Mouse (Mus musculus) layer of hippocampus, adult 2 months (tissue): ENCODE measurements around the gene Triobp. TPM values are rescaled to one million over a fixed set of nuclear protein-coding genes. Genes with fewer than 3 reads are reported as not detected.
"Not testable (repeated sequence)": the region's sequence is repeated elsewhere in the genome, so short reads cannot be mapped to it uniquely, and the experiment has no call there.

Experiments
- DNase-seq, 2 experiments: peaks; one replicate each; pipeline ENCODE4 v3.0.0; 2022; ENCODE audit warnings: low spot score in 2 of 2
- H3K27ac ChIP-seq: fragments of 200-600 bp; 2 replicates; pipeline ENCODE4 v1.8.1; 2022
- H3K4me3 ChIP-seq: fragments of 200-600 bp; 2 replicates; pipeline ENCODE4 v1.8.1; 2022; ENCODE audit warnings: mild to moderate bottlenecking
- CTCF ChIP-seq: fragments of 200-600 bp; conservative IDR thresholded peaks from 2 replicates; pipeline ENCODE4 v1.8.1; 2022; ENCODE audit warnings: antibody characterized with exemption, mild to moderate bottlenecking, moderate library complexity
- total RNA-seq, 2 experiments: library from RNA; stranded (reverse); gene quantifications; 2 replicates each; pipeline ENCODE4 v1.2.3; 2021

Triobp gene
- total RNA-seq, 2 experiments from 2014 or later = 10.0 to 13.4 TPM

DNA sequence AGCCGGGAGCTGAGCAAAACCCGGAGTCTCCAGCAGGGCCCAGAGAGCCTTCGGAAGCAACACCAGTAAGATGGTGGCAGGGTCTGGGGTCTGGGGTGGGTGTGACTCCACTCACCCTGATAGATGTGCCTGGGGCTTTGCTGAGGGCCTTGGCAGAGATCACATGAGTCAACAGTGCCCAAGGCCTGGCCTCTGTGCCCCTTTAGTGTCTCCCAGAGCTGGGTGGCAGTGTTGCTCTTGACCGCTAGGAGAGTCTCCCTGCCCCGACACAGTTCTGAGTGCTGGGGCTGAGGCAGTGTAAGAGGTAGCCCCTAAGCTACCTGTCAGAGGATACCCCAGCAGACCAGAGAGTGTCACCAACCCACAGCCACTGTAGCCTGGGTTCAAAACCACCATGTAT, 54.0 kb downstream of the Triobp start:
- TF ChIP-seq CTCF = no peak
- no peak overlapping the region for H3K27ac ChIP-seq

DNA sequence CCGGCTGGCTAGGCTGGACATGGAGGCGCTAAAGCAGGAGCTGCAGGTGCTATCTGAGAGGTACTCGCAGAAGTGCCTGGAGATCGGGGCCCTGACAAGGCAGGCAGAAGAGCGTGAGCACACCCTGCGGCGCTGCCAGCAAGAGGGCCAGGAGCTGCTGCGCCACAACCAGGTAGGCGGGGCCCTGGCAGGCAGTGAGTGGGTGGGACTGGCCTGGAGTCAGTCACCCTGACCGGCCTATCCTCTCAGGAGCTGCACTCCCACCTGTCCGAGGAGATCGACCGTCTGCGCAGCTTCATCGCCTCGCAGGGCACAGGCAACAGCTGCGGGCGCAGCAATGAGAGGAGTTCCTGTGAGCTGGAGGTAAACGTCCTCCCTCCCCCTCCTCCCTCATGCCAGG, 54.5 kb downstream of the Triobp start:
- no peak for DNase-seq

More for the DNA sequence above, 54.0 kb downstream of the Triobp start:
- no peak overlapping the region for H3K4me3 ChIP-seq
- no peak for DNase-seq

DNA sequence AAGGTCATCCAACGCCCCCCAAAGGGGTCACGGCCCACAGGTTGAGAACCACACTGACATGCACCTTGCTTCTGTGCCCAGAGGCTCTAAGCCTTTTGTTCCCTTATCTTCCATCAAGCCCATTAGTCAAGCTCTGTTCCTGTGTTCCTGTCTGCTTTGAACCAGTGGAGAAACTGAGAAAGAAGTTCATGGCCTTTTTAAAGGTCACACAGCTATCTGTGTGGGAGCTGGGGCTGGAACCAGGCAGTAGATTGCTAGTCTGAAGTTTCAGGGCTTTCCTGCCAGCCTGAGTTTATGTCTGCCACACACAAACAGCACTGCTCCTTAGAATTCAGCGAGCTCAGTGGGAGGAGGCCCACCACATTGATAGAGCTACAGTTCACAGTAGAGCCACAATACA, 55.6 kb downstream of the Triobp start:
- no peak for TF ChIP-seq CTCF
- no peak overlapping the region for H3K27ac ChIP-seq
- no peak overlapping the region for H3K4me3 ChIP-seq
- no peak for DNase-seq

More for the DNA sequence above, 54.5 kb downstream of the Triobp start:
- H3K4me3 ChIP-seq = no peak overlapping the region
- no peak for TF ChIP-seq CTCF
- H3K27ac ChIP-seq = no peak overlapping the region

DNA sequence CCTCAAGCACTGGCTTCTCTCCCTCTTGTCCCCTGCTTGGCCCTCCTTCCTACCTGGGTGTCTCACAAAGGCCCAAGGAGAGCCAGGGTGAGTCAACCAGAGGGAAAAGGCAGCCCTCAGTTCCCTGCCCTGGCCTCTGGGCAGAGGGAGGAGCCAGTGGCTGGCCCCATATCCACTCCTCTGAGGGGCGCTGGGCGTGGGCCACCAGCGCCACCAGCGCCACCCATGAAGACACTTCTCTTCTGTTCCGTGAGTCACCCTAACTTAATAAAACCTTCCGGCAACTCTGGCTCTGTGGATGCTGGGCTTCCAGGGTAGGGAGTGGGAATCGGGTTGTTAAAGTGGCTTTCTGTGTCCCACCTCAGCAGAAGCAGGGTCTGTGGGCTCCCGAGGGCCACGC, 58.1 kb downstream of the Triobp start:
- Histone ChIP-seq H3K4me3 (no peak overlapping the region), H3K27ac (no peak overlapping the region)
- no peak for DNase-seq
- TF ChIP-seq CTCF = no peak

DNA sequence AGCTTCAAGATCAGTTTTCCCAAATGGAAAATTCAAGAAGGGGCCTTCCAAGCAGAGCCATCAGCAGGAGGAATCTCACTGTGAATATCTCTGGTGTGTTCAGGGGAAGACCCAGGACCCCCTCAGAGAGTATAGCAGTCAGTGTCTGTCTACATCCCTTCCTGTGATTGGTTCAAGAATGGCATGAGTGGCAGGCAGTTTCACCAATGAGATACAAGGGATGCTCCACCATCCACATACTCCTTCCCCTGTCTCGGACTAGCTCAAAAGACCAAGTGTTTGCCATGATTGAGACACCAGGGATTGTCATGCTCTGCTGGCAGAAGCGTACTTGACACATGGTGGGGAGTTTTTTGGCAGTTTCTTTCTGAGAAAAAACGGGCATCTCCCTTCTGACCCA, 59.1 kb downstream of the Triobp start:
- no peak overlapping the region for H3K4me3 ChIP-seq
- TF ChIP-seq CTCF = no peak
- DNase-seq = no peak
- H3K27ac ChIP-seq = no peak overlapping the region

DNA sequence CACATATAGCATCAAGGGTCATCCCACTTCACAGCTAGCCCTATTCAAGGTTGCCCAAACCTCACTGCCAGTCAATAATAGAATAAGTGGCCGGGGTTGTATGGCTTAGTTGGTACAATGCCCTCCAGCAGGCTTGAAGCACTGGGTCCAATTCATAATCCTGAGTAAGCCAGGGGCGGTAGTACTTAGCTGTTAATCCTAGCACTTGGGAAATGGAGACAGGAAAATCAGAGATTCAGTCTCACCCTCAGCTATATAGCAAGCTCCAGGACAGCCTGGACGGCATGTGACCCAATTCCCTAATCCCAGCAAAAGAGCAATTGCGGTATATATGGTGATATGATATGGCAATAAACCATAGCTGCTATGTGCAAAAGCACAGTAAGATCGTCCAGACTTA, 59.5 kb downstream of the Triobp start:
- no peak overlapping the region for H3K27ac ChIP-seq
- no peak for DNase-seq
- TF ChIP-seq CTCF = no peak
- no peak overlapping the region for H3K4me3 ChIP-seq

DNA sequence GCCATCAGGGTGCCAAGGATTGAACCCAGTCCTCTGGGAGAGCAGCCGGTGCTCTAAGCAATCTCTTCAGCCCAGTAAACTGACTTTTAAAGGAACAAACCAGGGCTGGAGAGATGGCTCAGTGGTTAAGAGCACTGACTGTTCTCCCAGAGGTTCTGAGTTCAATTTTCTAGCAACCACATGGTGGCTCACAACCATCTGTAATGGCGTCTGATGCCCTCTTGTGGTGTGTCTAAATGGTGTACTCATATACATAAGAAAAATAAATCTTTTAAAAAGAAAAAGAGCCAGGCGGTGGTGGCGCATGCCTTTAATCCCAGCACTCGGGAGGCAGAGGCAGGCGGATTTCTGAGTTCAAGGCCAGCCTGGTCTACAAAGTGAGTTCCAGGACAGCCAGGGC, 60.3 kb downstream of the Triobp start:
- not testable (repeated sequence) for H3K27ac ChIP-seq, H3K4me3 ChIP-seq, DNase-seq
- peak; percentile 42 for TF ChIP-seq CTCF

DNA sequence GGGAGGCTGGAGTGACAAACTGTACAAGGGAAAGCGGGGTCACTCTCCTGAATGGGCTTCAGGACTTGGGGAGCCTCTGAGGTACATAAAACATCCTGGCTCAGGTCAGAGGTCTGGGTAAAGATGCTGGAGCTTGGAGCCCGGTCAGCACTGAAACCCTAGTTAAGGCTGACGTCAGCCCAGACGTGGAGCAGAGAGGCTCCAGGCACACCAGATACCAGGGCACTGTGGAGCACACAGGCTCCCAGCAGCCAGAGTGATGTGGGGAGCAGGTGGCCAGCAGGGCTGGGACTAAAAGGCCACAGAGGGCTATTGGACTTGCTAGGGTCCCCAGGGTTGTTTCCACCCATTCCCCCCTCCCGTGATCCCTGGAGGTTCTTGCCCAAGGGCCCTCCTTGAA, 62.2 kb downstream of the Triobp start:
- Histone ChIP-seq H3K27ac (no peak overlapping the region), H3K4me3 (no peak overlapping the region)
- DNase-seq = no peak
- no peak for TF ChIP-seq CTCF

DNA sequence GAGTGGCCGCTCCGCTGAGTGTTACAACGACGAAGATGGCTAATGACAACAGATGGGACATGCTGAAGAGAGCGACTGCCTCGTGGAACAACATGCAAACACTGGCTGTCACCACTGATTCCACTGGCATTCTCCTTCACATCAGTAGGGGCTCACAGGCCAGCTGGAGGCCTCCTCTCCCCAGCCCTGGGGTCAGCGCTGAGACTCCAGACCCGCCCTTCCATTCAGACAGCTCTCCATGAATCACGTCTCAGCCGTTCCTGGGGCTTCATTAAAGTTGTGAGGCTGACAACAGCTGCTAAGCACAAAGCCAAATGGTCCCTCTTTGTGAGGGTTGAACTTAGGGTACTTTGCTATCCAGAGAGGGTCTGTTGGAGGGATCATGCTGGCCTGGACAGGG, 64.0 kb downstream of the Triobp start:
- no peak for DNase-seq
- Histone ChIP-seq H3K4me3 (no peak overlapping the region), H3K27ac (no peak overlapping the region)
- no peak for TF ChIP-seq CTCF

DNA sequence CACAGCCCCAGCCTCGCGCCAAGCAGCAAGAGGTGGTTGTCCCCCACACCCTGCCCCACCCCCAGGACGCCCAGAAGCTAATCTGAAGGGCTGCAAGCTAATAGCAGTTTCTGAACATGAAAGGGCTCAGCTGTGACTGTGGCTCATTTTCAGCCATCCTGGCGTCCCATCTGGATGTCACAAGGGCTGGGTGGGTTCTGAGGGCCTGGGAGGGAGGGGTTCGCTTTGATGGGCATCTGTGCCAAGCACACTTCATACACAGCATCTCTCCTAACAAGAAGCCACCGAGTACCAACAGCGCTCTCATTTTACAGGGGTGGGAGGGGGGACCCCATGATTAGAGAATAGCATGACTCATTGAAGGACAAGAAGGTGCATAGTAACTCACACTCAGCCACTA, 65.9 kb downstream of the Triobp start:
- no peak overlapping the region for H3K27ac ChIP-seq
- H3K4me3 ChIP-seq = no peak overlapping the region
- TF ChIP-seq CTCF = no peak

DNA sequence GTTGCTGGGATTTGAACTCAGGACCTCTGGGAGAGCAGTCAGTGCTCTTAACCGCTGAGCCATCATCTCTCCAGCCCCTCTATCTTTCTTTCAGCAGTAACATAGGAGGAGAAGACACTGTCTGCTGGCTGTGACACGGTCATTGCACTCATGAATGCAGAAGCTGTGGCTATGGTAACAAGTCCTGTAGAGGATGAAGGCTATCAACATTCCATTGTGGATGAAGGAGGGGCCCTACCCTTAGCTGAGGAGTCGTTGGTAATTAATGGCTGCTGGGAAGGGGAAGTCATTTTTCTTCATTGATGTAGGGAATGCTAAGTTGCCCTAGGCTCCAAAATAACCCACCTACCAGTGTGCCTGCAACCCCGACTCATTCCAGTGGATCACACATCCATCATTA, 70.7 kb downstream of the Triobp start:
- no peak for TF ChIP-seq CTCF
- no peak for DNase-seq
- Histone ChIP-seq H3K27ac (no peak overlapping the region), H3K4me3 (no peak overlapping the region)

More for the DNA sequence above, 65.9 kb downstream of the Triobp start:
- no peak for DNase-seq

DNA sequence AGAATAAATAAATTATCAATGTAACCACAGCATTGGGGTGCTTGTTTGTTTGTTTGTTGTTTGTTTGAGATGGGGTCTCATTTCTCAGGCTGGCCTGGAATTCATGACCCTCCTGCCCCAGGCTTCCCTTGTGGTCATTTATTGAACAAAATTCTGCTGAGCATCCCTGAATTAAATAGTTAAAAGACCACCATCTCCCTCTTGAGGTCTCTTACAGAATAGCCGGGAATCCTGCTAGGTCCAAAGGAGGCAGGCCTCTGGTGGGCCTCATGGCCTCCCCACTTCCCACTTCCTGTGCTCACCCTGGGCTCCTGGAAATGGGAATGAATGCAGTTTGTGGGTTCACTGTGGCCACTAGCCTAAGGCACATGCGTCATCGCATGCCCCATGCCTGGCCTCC, 71.4 kb downstream of the Triobp start:
- no peak overlapping the region for H3K27ac ChIP-seq
- H3K4me3 ChIP-seq = no peak overlapping the region
- peak; percentile 50 for TF ChIP-seq CTCF
- no peak for DNase-seq

DNA sequence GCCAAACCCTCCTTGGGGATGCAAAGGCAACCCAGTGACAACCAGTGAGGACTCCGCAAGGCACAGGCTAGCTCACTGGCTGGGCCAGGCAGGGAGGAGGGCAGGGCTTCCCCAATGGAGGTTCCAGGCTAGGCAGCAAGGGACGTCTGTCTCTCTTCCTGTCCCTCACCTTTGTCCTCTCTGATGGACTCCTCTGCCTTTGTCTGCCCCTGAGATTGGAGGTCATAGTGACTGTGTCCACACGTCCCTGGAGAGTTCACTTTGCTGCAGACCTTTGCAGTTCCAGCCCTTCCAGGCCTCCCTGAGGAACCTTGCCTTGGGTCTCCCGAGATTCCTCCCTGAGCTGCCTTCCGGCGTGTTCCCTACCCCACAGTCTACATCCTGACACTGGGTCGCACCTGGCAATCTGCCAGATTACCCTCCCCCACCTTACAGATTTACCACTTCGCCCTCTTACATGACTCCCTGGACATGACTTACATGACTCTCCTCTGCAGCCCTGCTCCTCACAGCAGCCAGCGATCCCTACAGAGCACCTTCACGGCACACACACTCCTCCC, 75.2 kb downstream of the Triobp start:
- no peak overlapping the region for H3K27ac ChIP-seq
- no peak overlapping the region for H3K4me3 ChIP-seq
- no peak for TF ChIP-seq CTCF
- no peak for DNase-seq

DNA sequence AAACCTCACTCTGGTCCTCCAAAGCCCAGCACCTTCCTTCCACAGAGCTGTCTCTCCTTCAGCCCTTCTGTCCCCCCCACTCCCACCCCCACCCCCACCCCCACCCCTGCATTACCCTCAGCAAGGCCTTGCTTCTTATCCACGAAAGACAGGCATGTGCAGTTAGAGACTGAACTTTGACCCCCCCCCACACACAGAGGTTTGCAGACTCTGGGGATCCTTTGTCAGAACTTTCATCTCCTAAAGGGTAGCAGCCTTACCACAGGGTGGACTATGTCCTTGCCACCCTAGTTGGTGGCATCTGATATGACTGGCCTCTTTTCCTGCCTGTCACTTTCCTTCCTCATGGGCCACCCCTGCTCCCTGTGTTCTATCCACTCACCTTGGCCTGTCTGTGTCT, 75.8 kb downstream of the Triobp start:
- DNase-seq = no peak
- TF ChIP-seq CTCF = no peak
- H3K4me3 ChIP-seq = no peak overlapping the region
- H3K27ac ChIP-seq = no peak overlapping the region
